ENCODE assay signal across 7 mouse cellular contexts in genomic region chr2:152729636-152730020, GRCm38 (mm10). TPM values are rescaled to one million over a fixed set of nuclear protein-coding genes. Genes with fewer than 3 reads are reported as not detected.
DNase-seq lines count a peak whose midpoint lies in the region; ATAC-seq lines count a peak whose summit lies in the region.

No protein-coding gene starts in this region.

- peak; percentile 89 for ATAC-seq in embryonic facial prominence, embryonic 15.5 days (ENCODE audit: insufficient number of reproducible peaks, low FRiP score, low TSS enrichment, low read depth)
- ATAC-seq in hindbrain, embryonic 13.5 days (ENCODE audit: low FRiP score): peak; percentile 47
- peak; percentile 68 for ATAC-seq in liver, embryonic 11.5 days (replicated peaks; ENCODE audit: low FRiP score)
- 0 out of 2 replicates have a peak, but pooled peaks have one; percentile 25 for ATAC-seq in neural tube, embryonic 11.5 days (ENCODE audit: insufficient read depth, low FRiP score, low TSS enrichment)

- 23% methylated on average over 7 of the region's 7 CpGs for WGBS in embryonic facial prominence, embryonic 15.5 days
- WGBS in hindbrain, embryonic 13.5 days: 30% methylated on average over 7 of the region's 7 CpGs
- 14% methylated on average over 7 of the region's 7 CpGs for WGBS in liver, embryonic 11.5 days
- 32% methylated on average over 7 of the region's 7 CpGs for WGBS in neural tube, embryonic 11.5 days

- H3K36me3 ChIP-seq in embryonic facial prominence, embryonic 15.5 days: no peaks in the 10 kb centered on the region
- no peaks in the 10 kb centered on the region for H3K36me3 ChIP-seq in hindbrain, embryonic 13.5 days
- no peaks in the 10 kb centered on the region for H3K36me3 ChIP-seq in liver, embryonic 11.5 days (ENCODE audit: control insufficient read depth, insufficient read depth, low read length)
- H3K36me3 ChIP-seq in neural tube, embryonic 11.5 days (ENCODE audit: control insufficient read depth, insufficient read depth, low read length): no peaks in the 10 kb centered on the region

- H3K27me3 ChIP-seq in embryonic facial prominence, embryonic 15.5 days: no peaks in the 10 kb centered on the region
- no peaks in the 10 kb centered on the region for H3K27me3 ChIP-seq in hindbrain, embryonic 13.5 days
- H3K27me3 ChIP-seq in liver, embryonic 11.5 days (replicated peaks; ENCODE audit: control insufficient read depth, insufficient read depth, low read length): peaks cover 7% of the 10 kb centered on the region
- H3K27me3 ChIP-seq in neural tube, embryonic 11.5 days (ENCODE audit: control insufficient read depth, insufficient read depth, low read length): no peaks in the 10 kb centered on the region

- H3K9ac ChIP-seq in embryonic facial prominence, embryonic 15.5 days: no peak overlapping the region
- H3K9ac ChIP-seq in hindbrain, embryonic 13.5 days: no peak overlapping the region; the same call in 1 of the 2 replicates
- peak overlapping the region; percentile 52 for H3K9ac ChIP-seq in liver, embryonic 11.5 days (ENCODE audit: low read depth, low read length)
- no peak overlapping the region for H3K9ac ChIP-seq in neural tube, embryonic 11.5 days (ENCODE audit: low read length)

- H3K9me3 ChIP-seq in embryonic facial prominence, embryonic 15.5 days (replicated peaks): no peaks in the 10 kb centered on the region
- no peaks in the 10 kb centered on the region for H3K9me3 ChIP-seq in hindbrain, embryonic 13.5 days
- no peaks in the 10 kb centered on the region for H3K9me3 ChIP-seq in liver, embryonic 11.5 days (ENCODE audit: control insufficient read depth, low read length)
- H3K9me3 ChIP-seq in neural tube, embryonic 11.5 days (ENCODE audit: control insufficient read depth, low read length): no peaks in the 10 kb centered on the region

- peak; percentile 65 for DNase-seq in adrenal gland, adult 8-10 months
- DNase-seq in liver, embryonic 11.5 days (ENCODE audit: low spot score): peak; percentile 61
- peak; percentile 73 for DNase-seq in neural tube, embryonic 11.5 days (ENCODE audit: low spot score)
- DNase-seq in thymus, postnatal 10 days (ENCODE audit: low spot score in 2 of 2): no peak
- DNase-seq in frontal cortex, postnatal 25 days (ENCODE audit: low spot score in 2 of 2): no peak

- peak overlapping the region; percentile 15; the same call in 1 of the 2 replicates for H3K4me2 ChIP-seq in embryonic facial prominence, embryonic 15.5 days (replicated peaks)
- H3K4me2 ChIP-seq in hindbrain, embryonic 13.5 days: no peak overlapping the region
- H3K4me2 ChIP-seq in liver, embryonic 11.5 days: peak overlapping the region; percentile 2
- H3K4me2 ChIP-seq in neural tube, embryonic 11.5 days (ENCODE audit: low read depth): no peak overlapping the region

- H3K27ac ChIP-seq in embryonic facial prominence, embryonic 15.5 days (replicated peaks): peak overlapping the region; percentile 92
- H3K27ac ChIP-seq in hindbrain, embryonic 13.5 days: peak overlapping the region; percentile 67
- H3K27ac ChIP-seq in liver, embryonic 11.5 days (ENCODE audit: low read depth, low read length): peak overlapping the region; percentile 63
- H3K27ac ChIP-seq in neural tube, embryonic 11.5 days (ENCODE audit: low read depth, low read length): peak overlapping the region; percentile 5; the same call in 1 of the 2 replicates

- H3K4me1 ChIP-seq in embryonic facial prominence, embryonic 15.5 days: peaks cover 74% of the 10 kb centered on the region
- H3K4me1 ChIP-seq in hindbrain, embryonic 13.5 days (replicated peaks): peaks cover 34% of the 10 kb centered on the region
- peaks cover 41% of the 10 kb centered on the region for H3K4me1 ChIP-seq in liver, embryonic 11.5 days (replicated peaks; ENCODE audit: control insufficient read depth, insufficient read depth, low read length)
- H3K4me1 ChIP-seq in neural tube, embryonic 11.5 days (ENCODE audit: control insufficient read depth, insufficient read depth, low read length): peaks cover 17% of the 10 kb centered on the region

- H3K4me3 ChIP-seq in embryonic facial prominence, embryonic 15.5 days (replicated peaks): no peak overlapping the region
- no peak overlapping the region for H3K4me3 ChIP-seq in hindbrain, embryonic 13.5 days
- H3K4me3 ChIP-seq in liver, embryonic 11.5 days (ENCODE audit: low read depth, low read length): no peak overlapping the region
- H3K4me3 ChIP-seq in neural tube, embryonic 11.5 days (ENCODE audit: low read depth, low read length): no peak overlapping the region

RNA-seq across cellular contexts. Expression of gene Id1, which starts 6.4 kb away (rescaled TPM):
- 10 to 100 TPM; 38.9 to 74.3 (median 55.1) TPM for total RNA-seq in adrenal gland, adult 8-10 months (2022)
- polyA plus RNA-seq in embryonic facial prominence, embryonic 15.5 days (2015; fragmentation: Nextera tagmentation; extraction: Ambion mirVana): 142 and 160 TPM in 2 replicates
- 68.7 and 87.0 TPM in 2 replicates for polyA plus RNA-seq in hindbrain, embryonic 13.5 days (2015; fragmentation: Nextera tagmentation; extraction: Ambion mirVana)
- 52.7 and 56.3 TPM in 2 replicates for polyA plus RNA-seq in liver, embryonic 11.5 days (2014; fragmentation: Nextera tagmentation; extraction: Ambion mirVana)
- 116 and 129 TPM in 2 replicates for polyA plus RNA-seq in neural tube, embryonic 11.5 days (2014; fragmentation: Nextera tagmentation; extraction: Ambion mirVana)

RNA-seq across cellular contexts. Expression of gene Cox4i2, which starts 24.3 kb away (rescaled TPM):
- total RNA-seq in adrenal gland, adult 8-10 months (2022): 1 to 10 TPM; 1.3 to 4.4 (median 2.7) TPM
- 37.7 and 37.9 TPM in 2 replicates for polyA plus RNA-seq in embryonic facial prominence, embryonic 15.5 days (2015; fragmentation: Nextera tagmentation; extraction: Ambion mirVana)
- polyA plus RNA-seq in hindbrain, embryonic 13.5 days (2015; fragmentation: Nextera tagmentation; extraction: Ambion mirVana): 4.6 and 5.4 TPM in 2 replicates
- 6.7 and 8.5 TPM in 2 replicates for polyA plus RNA-seq in liver, embryonic 11.5 days (2014; fragmentation: Nextera tagmentation; extraction: Ambion mirVana)
- 3.5 and 4.6 TPM in 2 replicates for polyA plus RNA-seq in neural tube, embryonic 11.5 days (2014; fragmentation: Nextera tagmentation; extraction: Ambion mirVana)

RNA-seq across cellular contexts. Expression of gene Mcts2, which starts 42.8 kb away (rescaled TPM):
- total RNA-seq in adrenal gland, adult 8-10 months (2022): 10 to 100 TPM; 28.1 to 32.3 (median 29.7) TPM
- 24.7 and 27.3 TPM in 2 replicates for polyA plus RNA-seq in embryonic facial prominence, embryonic 15.5 days (2015; fragmentation: Nextera tagmentation; extraction: Ambion mirVana)
- polyA plus RNA-seq in hindbrain, embryonic 13.5 days (2015; fragmentation: Nextera tagmentation; extraction: Ambion mirVana): 39.4 and 47.2 TPM in 2 replicates
- polyA plus RNA-seq in liver, embryonic 11.5 days (2014; fragmentation: Nextera tagmentation; extraction: Ambion mirVana): 31.5 and 37.1 TPM in 2 replicates
- 39.1 and 40.6 TPM in 2 replicates for polyA plus RNA-seq in neural tube, embryonic 11.5 days (2014; fragmentation: Nextera tagmentation; extraction: Ambion mirVana)

Comparison
In these comparisons a context has a peak if more than half of its experiments do, and no peak if none do; other contexts are left out.
1. DNase-seq: peak in adrenal gland, adult 8-10 months (single experiment), liver, embryonic 11.5 days (single experiment) and neural tube, embryonic 11.5 days (single experiment); none in thymus, postnatal 10 days (0 of 2) and frontal cortex, postnatal 25 days (0 of 2).
2. ATAC-seq: peak in every context shown above with its lines; median percentile 89 in embryonic facial prominence, embryonic 15.5 days; 68 in liver, embryonic 11.5 days; 47 in hindbrain, embryonic 13.5 days; 25 in neural tube, embryonic 11.5 days.
3. H3K27ac ChIP-seq: peak in every context shown above with its lines; median percentile 92 in embryonic facial prominence, embryonic 15.5 days; 67 in hindbrain, embryonic 13.5 days; 63 in liver, embryonic 11.5 days; 5 in neural tube, embryonic 11.5 days.
4. H3K4me2 ChIP-seq: peak in embryonic facial prominence, embryonic 15.5 days (single experiment) and liver, embryonic 11.5 days (single experiment); none in hindbrain, embryonic 13.5 days (single experiment) and neural tube, embryonic 11.5 days (single experiment).